Mouse (Mus musculus) common myeloid progenitor, adult 5-6 weeks (primary cell): ENCODE results near the gene Osm. TPM values are rescaled to one million over a fixed set of nuclear protein-coding genes. Genes with fewer than 3 reads are reported as not detected.

Source experiments
- ATAC-seq: replicated peaks from 2 replicates; pipeline ENCODE4 v1.8.0; 2016; ENCODE audit warnings: low read depth, mild to moderate bottlenecking, moderate TSS enrichment, inconsistent platforms; ENCODE audit not compliant: poor library complexity, severe bottlenecking
- total RNA-seq: library from RNA; stranded (forward); fragments of 200-1000, 187-1606 nt; gene quantifications from 2 replicates; pipeline ENCODE4 v1.2.3, GENCODE M21; 2017

Osm gene
- total RNA-seq, 1 experiment from 2014 or later = 15.7 TPM

DNA sequence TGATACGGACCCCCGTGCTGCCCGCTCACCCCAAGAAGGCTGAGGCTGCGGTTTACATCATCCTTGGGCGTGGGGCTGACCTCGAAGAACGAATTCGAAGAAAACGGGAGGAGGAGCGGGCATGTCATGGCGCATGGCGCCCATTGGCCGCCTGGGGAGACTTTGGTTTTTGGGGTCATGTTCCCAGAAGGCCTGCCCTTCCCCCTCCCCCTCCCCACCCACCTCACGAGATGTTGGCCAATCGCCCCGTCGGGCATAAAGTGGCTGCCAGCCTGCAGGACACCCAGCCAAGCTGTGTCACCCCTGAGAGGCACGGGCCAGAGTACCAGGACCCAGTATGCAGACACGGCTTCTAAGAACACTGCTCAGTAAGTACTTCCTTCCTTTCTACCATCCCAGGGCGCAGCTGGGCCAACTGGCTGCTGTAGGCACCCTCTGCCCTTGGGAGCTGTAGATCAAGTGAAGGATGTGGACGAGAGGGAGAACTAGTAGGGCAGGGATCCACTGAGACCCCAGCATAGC is 387 bp downstream of the Osm start:
- peak; percentile 27 for ATAC-seq

DNA sequence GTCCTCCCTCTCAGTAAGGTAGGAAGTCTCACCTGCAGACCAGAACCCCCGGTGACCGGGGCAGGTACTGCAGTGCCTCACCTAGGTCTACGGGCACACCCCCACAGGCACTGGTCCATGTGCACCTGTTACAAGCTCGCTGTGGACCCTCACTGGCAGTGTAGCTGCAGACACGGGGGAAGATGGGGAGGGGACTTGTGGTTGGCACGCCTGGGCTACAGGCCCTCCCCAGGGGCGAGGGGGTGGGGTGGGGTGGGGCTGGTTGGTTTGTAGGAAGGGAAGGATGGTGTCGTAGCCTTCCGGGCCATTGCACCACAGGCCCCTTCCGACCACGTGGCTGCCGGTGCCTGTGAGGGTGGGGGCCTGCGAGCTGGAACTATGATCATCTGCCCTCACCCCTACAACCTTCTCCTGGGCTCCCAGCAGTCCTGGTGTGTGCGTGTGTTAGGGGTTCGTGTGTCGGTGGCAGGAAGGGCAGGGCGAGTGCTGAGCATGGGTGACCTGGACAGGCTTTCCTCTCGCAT is 1.2 kb downstream of the Osm start:
- ATAC-seq = peak; percentile 42

DNA sequence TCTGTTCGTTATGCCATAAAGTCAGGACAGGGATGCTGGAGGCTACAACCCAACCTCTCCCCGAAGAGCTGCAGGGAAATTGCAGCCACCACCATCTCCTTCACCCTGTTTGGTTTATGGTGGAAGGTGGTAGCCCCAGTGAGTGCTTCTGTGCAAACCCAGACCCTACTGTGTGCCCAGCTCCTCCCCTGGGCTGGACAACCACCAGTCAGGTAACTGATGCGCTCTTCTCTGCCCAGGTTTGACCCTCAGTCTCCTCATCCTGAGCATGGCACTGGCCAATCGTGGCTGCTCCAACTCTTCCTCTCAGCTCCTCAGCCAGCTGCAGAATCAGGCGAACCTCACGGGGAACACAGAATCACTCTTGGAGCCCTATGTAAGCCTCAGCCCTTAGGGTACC is 1.9 kb downstream of the Osm start:
- ATAC-seq = no peak

DNA sequence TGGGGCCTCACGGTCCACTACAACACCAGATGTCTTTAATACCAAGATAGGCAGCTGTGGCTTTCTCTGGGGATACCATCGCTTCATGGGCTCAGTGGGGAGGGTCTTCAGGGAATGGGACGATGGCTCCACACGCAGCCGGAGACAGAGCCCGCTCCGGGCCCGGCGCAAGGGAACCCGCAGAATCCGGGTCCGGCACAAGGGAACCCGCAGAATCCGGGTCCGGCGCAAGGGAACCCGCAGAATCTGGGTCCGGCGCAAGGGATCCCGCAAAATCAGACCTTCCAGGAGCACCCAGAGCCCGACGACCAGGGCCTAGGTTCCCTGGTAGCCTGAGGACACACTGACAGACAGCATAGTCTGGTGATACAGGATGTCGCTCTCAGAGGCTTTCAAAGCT is 3.5 kb downstream of the Osm start:
- ATAC-seq = no peak

DNA sequence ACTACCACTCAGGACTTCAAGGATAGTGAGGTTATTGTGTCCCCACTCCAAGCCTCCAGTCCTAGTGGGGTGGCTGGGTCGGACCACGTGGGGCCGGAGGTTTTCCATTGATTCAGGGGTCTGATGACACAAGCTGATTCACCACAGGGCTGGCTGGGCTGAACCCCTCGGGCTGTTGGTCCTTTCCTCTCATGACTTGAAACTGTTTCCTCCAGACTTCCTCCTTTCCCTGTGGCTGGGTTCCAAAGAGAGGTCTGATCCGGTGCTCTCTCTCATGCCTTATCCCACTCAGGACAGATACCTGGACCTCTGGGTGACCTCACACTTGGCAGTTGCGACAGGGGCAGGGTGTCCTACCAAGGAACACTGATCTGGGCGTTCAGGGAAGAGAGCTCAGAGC is 3.9 kb downstream of the Osm start:
- ATAC-seq = peak; percentile 17; the same call in 1 of the 2 replicates

DNA sequence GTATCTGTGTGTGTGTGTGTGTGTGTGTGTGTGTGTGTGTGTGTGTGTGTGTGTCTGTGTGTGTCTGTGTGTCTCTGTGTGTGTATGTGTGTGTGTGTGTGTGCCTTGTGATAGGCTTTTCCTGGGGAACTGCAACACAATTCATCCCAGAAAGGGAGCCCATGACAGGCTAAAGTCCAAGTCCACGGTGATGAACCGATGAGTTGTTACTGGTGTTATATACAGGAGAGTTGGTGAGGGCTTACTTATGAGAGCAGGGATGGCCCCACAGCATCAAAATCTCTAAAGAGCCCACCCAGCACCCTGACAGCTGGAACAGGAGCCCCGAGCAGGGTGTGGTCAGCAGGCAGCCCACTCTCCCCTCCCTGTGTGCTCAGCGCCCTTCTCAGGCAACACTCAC is 5.0 kb downstream of the Osm start:
- no peak for ATAC-seq

DNA sequence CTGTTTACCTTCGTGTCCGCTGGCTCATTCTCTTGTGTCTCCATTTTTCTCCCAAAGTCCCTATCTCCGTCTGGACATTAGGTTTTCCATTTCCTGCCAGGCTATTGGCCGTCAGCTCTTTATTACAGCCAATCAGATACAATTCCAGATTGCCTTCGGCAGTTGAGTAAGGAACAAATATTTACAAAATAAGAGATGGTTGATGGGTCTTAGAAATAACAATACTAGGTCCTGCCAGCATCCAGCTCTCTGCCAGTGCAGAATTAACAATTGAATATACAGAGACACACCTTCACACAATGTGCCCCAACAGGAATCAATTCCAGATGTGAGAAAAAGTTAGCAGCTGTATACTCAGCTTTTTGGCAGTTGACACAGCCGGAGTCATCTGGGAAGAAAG is 9.9 kb downstream of the Osm start:
- ATAC-seq = no peak

DNA sequence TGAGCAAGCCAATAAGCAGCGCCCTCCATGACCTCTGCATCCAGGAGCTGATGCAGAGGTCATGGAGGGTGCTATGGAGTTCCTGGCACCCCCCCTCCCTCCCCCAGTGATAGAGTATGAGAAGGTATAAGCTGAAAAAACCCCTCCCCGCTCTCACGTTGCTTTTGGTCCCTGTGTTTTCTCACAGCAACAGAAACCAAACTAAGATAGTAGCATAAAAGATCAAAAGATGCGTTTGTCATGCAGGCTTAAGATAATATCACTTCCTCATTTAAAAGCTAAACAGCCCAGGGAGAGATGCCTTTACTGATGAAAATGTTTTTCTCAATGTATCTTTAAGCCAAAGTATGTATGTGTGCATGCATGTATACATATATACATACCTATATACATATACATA is 10.4 kb downstream of the Osm start:
- no peak for ATAC-seq

DNA sequence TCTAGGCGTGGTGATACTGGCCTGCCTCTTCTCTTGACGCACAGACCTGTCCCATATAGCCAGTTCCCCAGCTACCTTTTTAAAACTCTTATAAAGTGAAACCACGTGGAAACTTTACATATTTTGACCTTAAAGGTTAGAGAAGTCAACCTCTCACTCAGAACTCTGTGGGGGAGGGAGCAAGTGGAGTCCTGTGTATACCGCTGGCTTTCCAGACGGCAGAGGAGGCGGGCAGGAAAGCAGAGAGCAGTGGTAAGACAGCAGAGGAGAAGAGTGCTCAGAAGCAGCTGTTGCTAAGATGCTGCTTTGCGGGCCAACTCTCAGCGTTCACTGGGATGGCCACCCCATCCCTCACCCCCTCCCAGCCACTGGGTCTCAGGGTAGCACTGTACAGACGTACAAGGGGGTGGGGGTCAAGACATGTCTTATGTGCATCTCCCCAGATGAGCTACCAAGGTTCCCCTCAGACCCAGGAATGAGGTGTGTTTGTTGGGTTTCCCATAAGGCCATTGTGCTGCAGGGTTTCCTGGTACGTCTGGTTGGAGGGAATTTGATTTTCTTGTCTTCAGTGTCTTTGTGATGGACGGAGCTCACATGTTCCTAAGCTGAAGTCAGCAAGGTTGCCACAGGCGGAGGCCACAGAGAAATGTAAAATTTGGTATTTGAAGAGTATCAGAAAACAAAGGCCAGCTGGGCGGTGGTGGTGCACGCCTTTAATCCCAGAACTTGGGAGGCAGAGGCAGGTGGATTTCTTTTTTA is 11.2 kb downstream of the Osm start:
- no peak for ATAC-seq

DNA sequence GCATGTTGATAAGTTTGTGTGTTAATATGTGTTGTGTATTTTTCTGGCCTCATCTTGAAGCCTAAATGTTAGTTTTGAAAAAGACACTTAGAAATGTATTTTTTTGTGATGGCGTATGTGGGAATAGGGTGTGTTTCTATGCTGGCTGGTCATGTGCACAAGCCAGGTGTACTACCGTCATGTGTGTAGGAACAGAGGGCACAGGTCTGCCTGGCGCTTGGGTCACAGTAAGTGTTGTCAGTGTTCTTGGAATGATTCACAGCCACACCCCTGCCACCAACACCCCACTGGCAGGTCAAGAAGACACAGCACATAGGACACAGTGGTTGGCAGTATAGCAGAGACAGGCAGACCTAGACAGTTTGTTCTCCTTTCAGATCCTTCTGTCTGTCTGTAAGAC is 12.9 kb downstream of the Osm start:
- ATAC-seq = no peak

DNA sequence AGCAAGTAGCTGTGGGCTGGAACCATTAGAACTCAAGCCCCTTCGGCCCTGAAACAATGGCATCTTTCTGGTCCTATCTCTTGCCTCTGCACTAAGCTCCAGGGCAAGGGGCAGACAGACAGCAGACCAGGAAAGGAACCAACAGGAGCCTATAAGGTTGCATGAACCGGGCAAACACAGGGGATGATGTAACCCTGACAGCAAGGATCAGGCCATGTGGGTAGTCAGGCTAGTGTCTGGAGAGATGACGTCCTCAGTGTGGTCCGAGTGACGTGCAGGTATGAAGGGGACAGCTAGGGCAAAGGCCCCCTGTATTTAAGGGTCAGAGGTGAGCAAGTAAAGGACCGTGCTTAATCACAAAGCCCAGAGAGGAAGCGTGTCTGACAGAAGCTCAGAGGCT is 14.1 kb downstream of the Osm start:
- ATAC-seq = no peak

DNA sequence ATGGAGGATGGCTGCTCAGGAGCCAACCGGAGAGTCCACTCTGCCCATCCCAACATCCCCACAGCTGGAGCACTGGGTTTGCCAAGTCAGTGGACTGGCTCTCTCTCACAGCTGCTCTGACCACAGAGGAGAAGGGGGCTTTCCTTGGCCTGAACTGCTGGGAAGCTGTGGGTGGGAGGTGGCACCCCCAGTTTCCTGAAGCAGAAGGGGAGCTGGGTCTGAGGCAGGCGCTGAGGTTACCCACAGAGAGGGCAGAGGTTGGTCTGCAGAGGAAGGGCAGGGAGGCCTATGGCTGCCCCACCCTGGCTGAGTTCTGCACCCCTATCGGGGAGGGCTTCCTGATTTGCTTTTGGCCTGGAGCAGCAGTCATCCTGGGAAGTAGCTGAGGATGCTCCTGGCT is 15.2 kb downstream of the Osm start:
- ATAC-seq = peak; percentile 96

DNA sequence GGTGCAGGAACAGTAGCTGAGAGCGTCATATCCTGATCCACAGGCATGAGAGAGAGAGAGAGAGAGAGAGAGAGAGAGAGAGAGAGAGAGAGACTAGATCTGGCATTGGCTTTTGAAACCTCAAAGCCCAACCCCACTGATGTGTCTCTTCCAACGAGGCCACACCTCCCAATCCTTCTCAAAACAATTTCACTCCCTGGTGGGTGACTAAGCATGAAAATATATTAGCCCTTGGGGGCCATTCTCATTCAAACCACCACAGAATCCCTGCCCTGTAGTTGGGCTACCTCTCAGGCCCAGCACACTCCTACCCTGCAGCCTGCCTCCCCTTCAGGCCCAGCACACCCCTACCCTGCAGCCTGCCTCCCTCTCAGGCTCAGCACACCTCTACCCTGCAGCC is 16.7 kb downstream of the Osm start:
- ATAC-seq = no peak

DNA sequence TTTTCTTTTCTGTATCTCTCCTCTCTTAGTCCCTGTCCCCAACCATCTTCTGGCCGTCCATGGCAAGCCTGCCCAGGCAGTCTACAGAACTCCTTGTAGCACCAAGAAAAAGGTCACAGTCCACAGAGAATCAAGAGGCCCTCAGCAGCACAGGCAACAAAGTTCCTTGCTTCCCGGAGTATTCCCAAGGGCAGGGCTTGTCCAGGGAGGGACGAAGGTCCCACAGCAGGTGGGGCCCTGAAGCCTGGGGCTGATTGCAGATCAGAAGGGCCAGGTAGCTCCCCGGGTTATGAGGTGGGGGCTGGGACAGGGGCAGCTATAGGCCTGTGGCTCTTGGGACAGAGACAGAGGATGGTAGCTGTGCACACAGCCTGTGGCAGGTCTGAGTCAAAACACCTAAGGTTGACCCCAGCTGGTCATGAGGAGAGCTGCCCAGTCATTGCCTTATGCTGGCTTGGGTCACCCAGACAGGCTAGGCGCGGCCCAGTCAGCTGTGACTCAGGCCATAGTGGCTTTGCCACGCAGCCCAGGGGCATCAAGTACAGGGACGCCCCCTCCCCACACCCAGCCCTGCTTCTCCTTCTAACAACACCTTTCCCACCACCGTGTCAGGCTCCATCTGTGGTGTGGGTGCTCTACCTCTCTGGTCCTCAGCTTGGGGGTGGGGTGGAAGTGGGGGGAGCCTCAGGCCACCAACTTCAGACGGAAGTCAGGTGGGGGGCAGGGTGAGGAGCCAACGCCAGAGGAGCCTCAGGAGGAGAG is 20.8 kb downstream of the Osm start, which contains the start of gene Lif:
Lif (plus strand) TSS at position 712 of the 762 bp plus-strand sequence.
- no peak for ATAC-seq

DNA sequence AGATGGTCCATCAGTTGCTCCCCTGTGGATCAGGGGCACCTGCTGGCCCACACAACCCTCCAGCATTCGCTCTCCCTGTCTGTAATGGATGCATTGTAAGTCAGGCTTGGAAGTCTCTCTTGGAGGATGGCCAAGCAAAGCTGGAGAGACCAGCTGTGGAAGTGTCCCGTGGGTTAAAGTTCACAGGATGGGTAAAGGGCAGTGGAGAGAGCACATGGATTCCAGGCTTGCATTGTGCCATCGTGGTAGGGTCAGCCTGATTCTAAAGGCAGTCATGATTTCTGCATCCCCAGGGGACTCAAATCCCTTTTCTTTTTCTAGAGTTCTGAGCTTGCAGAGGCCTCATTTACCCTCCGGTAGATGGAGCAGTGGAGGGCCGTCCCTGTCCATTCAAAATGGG is 21.5 kb downstream of the Osm start:
- ATAC-seq = no peak

DNA sequence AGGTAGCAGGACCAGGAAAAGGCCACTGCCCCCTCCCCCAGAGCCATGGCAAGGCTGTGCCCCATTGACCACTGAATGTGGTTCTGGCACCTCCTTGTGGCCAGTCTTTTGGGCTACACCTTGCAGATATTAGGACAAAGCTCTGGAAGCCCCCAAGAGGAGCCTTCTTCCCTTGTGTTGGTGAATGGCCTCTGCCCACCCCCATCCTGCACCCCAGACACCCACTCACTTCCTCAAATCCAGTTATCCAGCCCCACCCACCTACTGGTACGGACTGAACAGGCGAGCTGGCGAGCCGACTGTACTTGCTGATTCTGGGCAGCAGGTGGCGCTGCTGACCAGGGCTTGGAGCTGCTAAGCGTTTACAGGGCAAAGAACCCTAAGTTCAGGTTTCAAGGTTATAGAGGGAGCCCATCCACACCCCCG is 22.4 kb downstream of the Osm start:
- peak; percentile 72 for ATAC-seq

DNA sequence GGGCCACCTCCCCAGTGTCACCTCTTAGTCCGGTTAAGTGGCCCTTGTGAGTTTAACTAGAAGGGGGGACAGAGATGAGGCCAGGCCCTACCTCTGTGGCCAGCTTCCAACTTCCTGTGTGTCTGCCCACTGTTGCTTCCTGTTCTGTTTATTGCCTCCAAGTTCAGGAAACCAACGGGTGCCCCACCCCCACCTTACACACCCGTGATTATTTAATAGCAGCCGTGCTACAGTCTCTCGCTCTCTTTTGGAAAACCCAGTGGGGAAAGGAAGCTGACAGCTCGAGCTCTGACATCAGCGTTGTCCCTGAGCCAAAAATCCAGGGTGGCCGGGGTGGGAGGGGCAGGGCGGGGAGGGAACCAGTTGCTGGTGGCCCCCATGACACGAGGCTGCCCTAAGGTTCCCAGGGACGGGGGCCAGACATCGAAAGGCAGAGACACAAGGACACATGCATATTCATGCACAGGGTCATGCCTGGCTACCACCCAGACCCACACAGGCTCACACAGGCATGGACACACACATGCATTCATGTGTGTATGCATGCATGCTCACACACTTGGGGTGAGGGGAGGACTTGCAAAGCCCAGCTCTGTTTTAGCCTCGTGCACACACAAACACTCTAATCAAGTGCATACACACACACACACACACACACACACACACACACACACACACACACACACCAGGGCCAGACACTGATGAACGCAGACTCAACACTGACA is 24.4 kb downstream of the Osm start:
- ATAC-seq = peak; percentile 23

DNA sequence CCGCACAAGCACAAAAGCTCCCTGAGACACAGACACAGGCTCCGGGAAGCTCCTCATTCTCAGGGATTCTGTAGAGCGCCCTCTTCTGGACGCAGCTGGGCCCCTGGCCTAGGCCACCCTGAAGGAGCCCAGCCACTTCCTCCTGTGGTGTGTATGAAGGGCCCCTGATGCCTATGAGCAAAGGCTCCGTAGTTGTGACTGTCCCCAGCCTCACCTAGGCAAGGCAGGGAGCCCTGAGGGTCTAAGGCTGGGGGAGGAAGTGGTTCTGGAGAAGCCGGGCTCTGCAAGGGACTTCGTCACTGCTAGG is 24.9 kb downstream of the Osm start:
- peak; percentile 52 for ATAC-seq

DNA sequence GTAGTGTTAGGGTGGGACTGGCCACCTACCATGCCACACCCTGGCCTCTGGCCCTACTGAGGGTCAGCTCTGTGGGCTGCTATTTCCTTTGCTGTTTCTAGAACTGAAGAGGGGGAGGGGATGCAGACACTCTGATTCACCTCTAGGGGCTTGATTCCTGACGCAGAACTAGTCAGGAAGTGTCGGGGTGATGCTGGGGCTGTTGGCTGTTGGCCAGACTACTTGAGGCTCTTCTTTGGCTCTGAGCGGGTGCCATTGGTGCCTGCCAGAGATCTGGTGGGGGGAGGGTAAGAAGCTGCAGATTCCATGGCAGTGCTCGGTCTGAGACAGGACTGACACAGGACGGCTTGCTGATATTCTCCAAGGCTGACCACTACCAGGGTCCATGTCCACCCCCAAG is 25.7 kb downstream of the Osm start:
- ATAC-seq = peak; percentile 17

DNA sequence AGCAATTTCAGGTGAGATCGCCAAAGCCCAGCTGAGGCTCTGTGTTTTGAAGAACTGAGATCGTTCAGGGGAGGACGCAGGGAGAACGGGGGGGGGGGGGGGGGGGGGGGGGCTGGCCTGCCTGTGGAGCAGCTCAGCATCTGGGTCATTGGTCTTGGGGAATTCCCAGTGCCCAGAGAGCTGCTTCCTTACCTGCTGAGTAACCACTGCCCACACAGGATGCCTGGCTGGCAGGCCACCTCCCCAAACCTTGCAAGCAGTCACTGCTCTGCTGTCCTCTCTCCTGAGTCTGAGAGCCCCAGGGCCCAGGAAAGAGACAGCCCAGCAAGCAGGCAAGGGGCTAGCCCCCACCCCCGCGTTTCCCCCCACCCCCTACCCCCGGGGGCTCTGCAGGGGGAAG is 26.6 kb downstream of the Osm start:
- ATAC-seq = no peak

DNA sequence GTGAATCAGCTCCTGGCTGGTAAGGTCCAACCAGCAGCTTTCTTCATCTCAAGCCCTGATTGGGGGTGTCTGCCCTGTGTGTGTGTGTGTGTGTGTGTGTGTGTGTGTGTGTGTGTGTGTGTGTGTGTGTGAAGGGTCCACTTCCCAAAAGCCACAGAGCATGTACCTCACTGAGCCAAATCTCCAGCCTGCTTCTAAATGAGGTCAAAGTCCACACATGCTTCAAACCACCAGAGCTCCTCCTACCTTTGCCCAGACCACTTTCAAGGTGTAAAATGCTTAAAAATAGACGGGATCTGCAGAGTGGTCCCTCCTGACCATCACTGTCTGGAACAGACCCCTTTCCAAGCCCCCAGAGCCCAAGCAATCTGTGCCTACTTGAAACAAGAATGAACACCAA is 27.1 kb downstream of the Osm start:
- ATAC-seq = no peak
